8 mouse cellular contexts compared by ENCODE assay signal in the genomic region with DNA sequence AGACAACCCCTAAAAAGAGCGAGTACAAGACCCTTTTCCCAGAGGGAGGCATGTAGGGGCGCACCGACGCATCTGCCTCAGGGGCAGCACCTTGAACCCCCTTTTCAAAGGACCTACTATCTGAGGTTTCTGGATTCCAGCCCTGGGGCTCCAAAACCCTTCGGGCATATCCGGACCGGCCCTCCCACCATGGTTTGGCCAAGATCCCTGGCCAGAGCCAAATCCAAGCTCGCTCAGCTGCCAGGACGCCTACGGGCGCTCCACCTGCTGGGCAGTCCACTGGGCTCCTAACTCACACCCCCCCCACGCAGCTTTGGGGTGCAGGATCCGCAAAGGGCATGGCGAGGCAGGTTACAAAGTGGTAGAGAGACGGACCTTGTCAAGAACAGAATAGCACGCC. TPM values are rescaled to one million over a fixed set of nuclear protein-coding genes. Genes with fewer than 3 reads are reported as not detected.
A peak's percentile ranks its signal among the peaks of the same experiment; 100 is the strongest.
DNase-seq lines count a peak whose midpoint lies in the region; ATAC-seq lines count a peak whose summit lies in the region.

No protein-coding gene starts in this region.

- WGBS in embryonic facial prominence, embryonic 10.5 days = 61% methylated on average over 16 of the region's 16 CpGs
- 68% methylated on average over 16 of the region's 16 CpGs for WGBS in heart, embryonic 16.5 days
- WGBS in midbrain, embryonic 12.5 days = 69% methylated on average over 16 of the region's 16 CpGs

- H3K9ac ChIP-seq in heart, embryonic 16.5 days (ENCODE audit: low read length) = peak overlapping the region; percentile 70
- H3K9ac ChIP-seq in midbrain, embryonic 12.5 days (replicated peaks) = no peak overlapping the region

- H3K27ac ChIP-seq in embryonic facial prominence, embryonic 10.5 days (replicated peaks) = no peak overlapping the region; the same call in 1 of the 2 replicates
- no peak overlapping the region for H3K27ac ChIP-seq in heart, embryonic 16.5 days (ENCODE audit: low read length)
- no peak overlapping the region for H3K27ac ChIP-seq in midbrain, embryonic 12.5 days (replicated peaks)

- DNase-seq in right cerebral cortex, adult 18-20 months = peak; percentile 33
- DNase-seq in right cerebral cortex, postnatal 25 days = no peak
- no peak for DNase-seq in embryonic facial prominence, embryonic 10.5 days (ENCODE audit: low spot score)
- DNase-seq in kidney, postnatal 14 days = peak; percentile 82
- no peak for DNase-seq in spleen, postnatal 14 days (ENCODE audit: low spot score in 2 of 2)

- H3K4me2 ChIP-seq in heart, embryonic 16.5 days (ENCODE audit: low read depth, low read length) = peak overlapping the region; percentile 97
- H3K4me2 ChIP-seq in midbrain, embryonic 12.5 days (replicated peaks) = peak overlapping the region; percentile 90; the same call in 1 of the 2 replicates

- H3K36me3 ChIP-seq in embryonic facial prominence, embryonic 10.5 days (replicated peaks) = no peaks in the 10 kb centered on the region
- no peaks in the 10 kb centered on the region for H3K36me3 ChIP-seq in heart, embryonic 16.5 days (ENCODE audit: control insufficient read depth, insufficient read depth)
- no peaks in the 10 kb centered on the region for H3K36me3 ChIP-seq in midbrain, embryonic 12.5 days

- no peaks in the 10 kb centered on the region for H3K9me3 ChIP-seq in embryonic facial prominence, embryonic 10.5 days
- no peaks in the 10 kb centered on the region for H3K9me3 ChIP-seq in heart, embryonic 16.5 days (replicated peaks; ENCODE audit: control insufficient read depth, low read length)
- no peaks in the 10 kb centered on the region for H3K9me3 ChIP-seq in midbrain, embryonic 12.5 days

- peak overlapping the region; percentile 71 for H3K4me3 ChIP-seq in embryonic facial prominence, embryonic 10.5 days
- H3K4me3 ChIP-seq in heart, embryonic 16.5 days (ENCODE audit: low read length) = peak overlapping the region; percentile 60
- peak overlapping the region; percentile 50 for H3K4me3 ChIP-seq in midbrain, embryonic 12.5 days

- peaks cover 68% of the 10 kb centered on the region for H3K4me1 ChIP-seq in embryonic facial prominence, embryonic 10.5 days
- H3K4me1 ChIP-seq in heart, embryonic 16.5 days (ENCODE audit: control insufficient read depth, insufficient read depth, low read length) = no peaks in the 10 kb centered on the region
- peaks cover 25% of the 10 kb centered on the region for H3K4me1 ChIP-seq in midbrain, embryonic 12.5 days

- no peak for ATAC-seq in heart, embryonic 16.5 days (replicated peaks; ENCODE audit: extremely low read depth, insufficient read depth, low FRiP score)
- ATAC-seq in midbrain, embryonic 12.5 days (ENCODE audit: low FRiP score, low read depth) = no peak
- no peak for ATAC-seq in megakaryocyte progenitor cell, adult 5-6 weeks (replicated peaks; ENCODE audit: poor library complexity)

- peaks cover 64% of the 10 kb centered on the region for H3K27me3 ChIP-seq in embryonic facial prominence, embryonic 10.5 days (replicated peaks; ENCODE audit: low read depth, poor library complexity, severe bottlenecking)
- H3K27me3 ChIP-seq in heart, embryonic 16.5 days (ENCODE audit: control insufficient read depth, insufficient read depth, low read length) = peaks cover 25% of the 10 kb centered on the region
- H3K27me3 ChIP-seq in midbrain, embryonic 12.5 days = peaks cover 46% of the 10 kb centered on the region

RNA-seq across cellular contexts. Expression of gene Afap1l2, which starts 0.7 kb away (rescaled TPM):
- polyA plus RNA-seq in embryonic facial prominence, embryonic 10.5 days (2016; fragmentation: Nextera tagmentation; extraction: Ambion mirVana) = 4.4 and 5.2 TPM in 2 replicates
- polyA plus RNA-seq in heart, embryonic 16.5 days (2015; fragmentation: Nextera tagmentation; extraction: Ambion mirVana) = 3.0 and 4.5 TPM in 2 replicates
- 3.8 and 4.9 TPM in 2 replicates for polyA plus RNA-seq in midbrain, embryonic 12.5 days (2016; fragmentation: Nextera tagmentation; extraction: Ambion mirVana)
- total RNA-seq in megakaryocyte progenitor cell, adult 5-6 weeks (2015) = 0.07 TPM in 1 of 2 replicates, not detected in the other
- not detected in 2 replicates for total RNA-seq in megakaryocyte progenitor cell, adult 5-6 weeks (2017)

Comparison
In these comparisons a context has a peak if more than half of its experiments do, and no peak if none do; other contexts are left out.
1. DNase-seq: peak in right cerebral cortex, adult 18-20 months (single experiment) and kidney, postnatal 14 days (single experiment); none in right cerebral cortex, postnatal 25 days (single experiment), embryonic facial prominence, embryonic 10.5 days (single experiment) and spleen, postnatal 14 days (0 of 2).
2. Peak in every context shown above with its lines, with median percentiles within 50 percentile points of each other: H3K4me3 ChIP-seq.